Mouse (Mus musculus) liver, embryonic 16.5 days (tissue): Measurements from ENCODE around the gene Ssrp1. TPM values are rescaled to one million over a fixed set of nuclear protein-coding genes. Genes with fewer than 3 reads are reported as not detected.

Experiments used
- ATAC-seq: fragments of 200-750 bp; cut with Nextera tagmentation; 2 replicates; pipeline ENCODE4 v1.8.0; 2017; ENCODE audit warnings: low read depth, mild to moderate bottlenecking, moderate number of reproducible peaks, moderate library complexity
- H3K27ac ChIP-seq: fragments of 300-500 bp; sonication (generic); 2 replicates; pipeline ENCODE4 v1.5.1; 2014; ENCODE audit warnings: mild to moderate bottlenecking, low read length
- H3K27me3 ChIP-seq: fragments of 300-500 bp; sonication (generic); 2 replicates; pipeline ENCODE4 v1.6.1; 2014; ENCODE audit warnings: low read depth, low read length, mixed read lengths; ENCODE audit not compliant: control insufficient read depth, insufficient read depth
- H3K36me3 ChIP-seq: fragments of 300-500 bp; sonication (generic); 2 replicates; pipeline ENCODE4 v1.6.1; 2014; ENCODE audit warnings: mild to moderate bottlenecking; ENCODE audit not compliant: control insufficient read depth, insufficient read depth
- H3K4me1 ChIP-seq: fragments of 300-500 bp; sonication (generic); 2 replicates; pipeline ENCODE4 v1.6.1; 2014; ENCODE audit warnings: low read depth, low read length, mixed read lengths; ENCODE audit not compliant: control insufficient read depth
- H3K4me2 ChIP-seq: fragments of 300-500 bp; sonication (generic); 2 replicates; pipeline ENCODE4 v1.6.1; 2014; ENCODE audit warnings: low read depth, low read length, mixed read lengths
- H3K4me3 ChIP-seq: fragments of 300-500 bp; sonication (generic); 2 replicates; pipeline ENCODE4 v1.5.1; 2014; ENCODE audit warnings: low read depth, mild to moderate bottlenecking, low read length
- H3K9ac ChIP-seq: fragments of 300-500 bp; sonication (generic); 2 replicates; pipeline ENCODE4 v1.6.1; 2014; ENCODE audit warnings: low read depth, low read length
- H3K9me3 ChIP-seq: fragments of 300-500 bp; sonication (generic); replicated peaks from 2 replicates; pipeline ENCODE4 v1.6.1; 2016; ENCODE audit warnings: low read length; ENCODE audit not compliant: control insufficient read depth
- WGBS: fragments of 180-500 bp; shearing (Covaris S2); extraction: QIAGEN DNeasy Blood & Tissue Kit; methylation state at CpG from one replicate; pipeline ENCODE4 v1.1.7; 2014; ENCODE audit not compliant: insufficient replicate concordance; 5-methylcytosine and 5-hydroxymethylcytosine counted together
- polyA plus RNA-seq: library from polyadenylated mRNA; unstranded; fragments of >200 nt; fragmentation: Nextera tagmentation; extraction: Ambion mirVana; gene quantifications from 2 replicates; pipeline ENCODE4 v1.2.1, GENCODE M21; 2015

Gene Ssrp1
- polyA plus RNA-seq, 1 experiment from 2014 or later = 127 TPM

GRCm38 (mm10) chr2:85029897-85030296 lies 7.1 kb upstream of the Ssrp1 start:
- Histone ChIP-seq H3K4me2 (no peak overlapping the region), H3K4me3 (no peak overlapping the region), H3K4me1 (no peaks in the 10 kb centered on the region), H3K27me3 (peaks cover 14% of the 10 kb centered on the region), H3K9ac (no peak overlapping the region), H3K27ac (no peak overlapping the region), H3K36me3 (no peaks in the 10 kb centered on the region), H3K9me3 (no peaks in the 10 kb centered on the region)
- no peak for ATAC-seq
- 43% methylated on average over 6 of the region's 6 CpGs for WGBS

- Histone ChIP-seq H3K36me3 (no peaks in the 10 kb centered on the region), H3K27ac (no peak overlapping the region), H3K4me1 (peaks cover under 1% of the 10 kb centered on the region; the same call in 1 of the 2 replicates), H3K9me3 (no peaks in the 10 kb centered on the region), H3K4me3 (no peak overlapping the region), H3K4me2 (no peak overlapping the region), H3K27me3 (peaks cover 17% of the 10 kb centered on the region), H3K9ac (no peak overlapping the region)
- 41% methylated on average over 6 of the region's 6 CpGs for WGBS
- ATAC-seq = no peak
These were observed 6.0 kb upstream of the Ssrp1 start for GRCm38 (mm10) chr2:85030989-85031388.

GRCm38 (mm10) chr2:85033121-85033520 lies 3.9 kb upstream of the Ssrp1 start:
- peaks cover 9% of the 10 kb centered on the region for H3K4me1 ChIP-seq
- H3K4me2 ChIP-seq = no peak overlapping the region
- H3K27ac ChIP-seq = no peak overlapping the region
- no peak for ATAC-seq
- 52% methylated on average over 2 of the region's 2 CpGs for WGBS
- H3K9ac ChIP-seq = no peak overlapping the region
- H3K9me3 ChIP-seq = no peaks in the 10 kb centered on the region
- no peak overlapping the region for H3K4me3 ChIP-seq
- H3K27me3 ChIP-seq = peaks cover 17% of the 10 kb centered on the region
- no peaks in the 10 kb centered on the region for H3K36me3 ChIP-seq

GRCm38 (mm10) chr2:85034169-85034568 lies 2.9 kb upstream of the Ssrp1 start:
- no peak overlapping the region for H3K4me2 ChIP-seq
- WGBS = 15% methylated on average over 7 of the region's 7 CpGs
- 0 out of 2 replicates have a peak, but pooled peaks cover under 1% of the 10 kb centered on the region for H3K36me3 ChIP-seq
- no peaks in the 10 kb centered on the region for H3K9me3 ChIP-seq
- peaks cover 17% of the 10 kb centered on the region for H3K27me3 ChIP-seq
- H3K9ac ChIP-seq = no peak overlapping the region
- no peak overlapping the region for H3K27ac ChIP-seq
- ATAC-seq = no peak
- peaks cover 15% of the 10 kb centered on the region for H3K4me1 ChIP-seq
- H3K4me3 ChIP-seq = no peak overlapping the region

GRCm38 (mm10) chr2:85036507-85037046 lies 457 bp upstream of the Ssrp1 start:
- H3K27ac ChIP-seq = no peak overlapping the region
- peak overlapping the region; percentile 84 for H3K4me2 ChIP-seq
- H3K36me3 ChIP-seq = peaks cover 23% of the 10 kb centered on the region
- 4% methylated on average over 11 of the region's 11 CpGs for WGBS
- peak overlapping the region; percentile 94 for H3K9ac ChIP-seq
- peaks cover 15% of the 10 kb centered on the region for H3K4me1 ChIP-seq
- peaks cover 17% of the 10 kb centered on the region for H3K27me3 ChIP-seq
- H3K4me3 ChIP-seq = peak overlapping the region; percentile 86
- no peaks in the 10 kb centered on the region for H3K9me3 ChIP-seq
- ATAC-seq = no peak

GRCm38 (mm10) chr2:85038336-85038735 lies 1.3 kb downstream of the Ssrp1 start:
- Histone ChIP-seq H3K4me2 (peak overlapping the region; percentile 84), H3K27me3 (peaks cover 8% of the 10 kb centered on the region), H3K9me3 (no peaks in the 10 kb centered on the region), H3K9ac (peak overlapping the region; percentile 94), H3K36me3 (peaks cover 40% of the 10 kb centered on the region), H3K27ac (peak overlapping the region; percentile 31; the same call in 1 of the 2 replicates), H3K4me3 (peak overlapping the region; percentile 86), H3K4me1 (peaks cover 15% of the 10 kb centered on the region)
- no peak for ATAC-seq
- 73% methylated on average over 13 of the region's 13 CpGs for WGBS

GRCm38 (mm10) chr2:85043623-85044022 lies 6.6 kb downstream of the Ssrp1 start:
- Histone ChIP-seq H3K4me2 (no peak overlapping the region), H3K27ac (no peak overlapping the region), H3K36me3 (peaks cover 72% of the 10 kb centered on the region), H3K4me3 (no peak overlapping the region), H3K4me1 (peaks cover 16% of the 10 kb centered on the region), H3K27me3 (peaks cover 6% of the 10 kb centered on the region), H3K9ac (no peak overlapping the region), H3K9me3 (no peaks in the 10 kb centered on the region)
- 87% methylated on average over 7 of the region's 7 CpGs for WGBS
- no peak for ATAC-seq

GRCm38 (mm10) chr2:85046222-85046621 lies 9.2 kb downstream of the Ssrp1 start:
- Histone ChIP-seq H3K4me3 (no peak overlapping the region), H3K27ac (no peak overlapping the region), H3K4me1 (peaks cover 21% of the 10 kb centered on the region), H3K27me3 (peaks cover 14% of the 10 kb centered on the region), H3K9me3 (no peaks in the 10 kb centered on the region), H3K9ac (no peak overlapping the region), H3K36me3 (peaks cover 53% of the 10 kb centered on the region), H3K4me2 (no peak overlapping the region)
- no peak for ATAC-seq
- 78% methylated on average over 8 of the region's 8 CpGs for WGBS

- H3K27ac ChIP-seq = peak overlapping the region; percentile 52
- peak overlapping the region; percentile 68 for H3K4me3 ChIP-seq
- ATAC-seq = no peak
- peaks cover 45% of the 10 kb centered on the region for H3K36me3 ChIP-seq
- peak overlapping the region; percentile 62 for H3K9ac ChIP-seq
- peak overlapping the region; percentile 89 for H3K4me2 ChIP-seq
- H3K9me3 ChIP-seq = no peaks in the 10 kb centered on the region
- WGBS = 65% methylated on average over 10 of the region's 10 CpGs
- H3K27me3 ChIP-seq = peaks cover 14% of the 10 kb centered on the region
- peaks cover 21% of the 10 kb centered on the region for H3K4me1 ChIP-seq
These were observed 10.0 kb downstream of the Ssrp1 start for GRCm38 (mm10) chr2:85047081-85047480.
